Mouse (Mus musculus): ENCODE data around the gene Ice1. TPM values are rescaled to one million over a fixed set of nuclear protein-coding genes. Genes with fewer than 3 reads are reported as not detected.

The Ice1 gene
- polyA plus RNA-seq, 1 experiment: 35.7 TPM

- no peak overlapping the region for H3K4me3 ChIP-seq (ENCODE audit: control insufficient read depth, insufficient read depth, low read length)
- H3K27me3 ChIP-seq (ENCODE audit: control insufficient read depth, insufficient read depth, low read length): no peaks in the 10 kb centered on the region
- 87% methylated on average over 2 of the region's 2 CpGs for WGBS
- no peak for TF ChIP-seq CTCF (IDR thresholded peaks at IDR 0.05; ENCODE audit: borderline replicate concordance, control insufficient read depth, extremely low read depth, insufficient read depth, low read length, poor library complexity)
- TF ChIP-seq POLR2A (IDR thresholded peaks at IDR 0.05; ENCODE audit: control insufficient read depth, extremely low read depth, insufficient read depth, low read length, poor library complexity): no peak
- no peaks in the 10 kb centered on the region for H3K36me3 ChIP-seq (ENCODE audit: control insufficient read depth, insufficient read depth, low read length)
- H3K4me1 ChIP-seq (replicated peaks; ENCODE audit: control insufficient read depth, insufficient read depth, low read length): no peaks in the 10 kb centered on the region
- H3K27ac ChIP-seq (ENCODE audit: control insufficient read depth, insufficient read depth, low read length): no peak overlapping the region
- DNase-seq: no peak
These were observed 119.8 kb downstream of the Ice1 start for GRCm38 (mm10) chr13:70517651-70518050.

GRCm38 (mm10) chr13:70515004-70515403 is 122.4 kb downstream of the Ice1 start:
- TF ChIP-seq CTCF (IDR thresholded peaks at IDR 0.05; ENCODE audit: borderline replicate concordance, control insufficient read depth, extremely low read depth, insufficient read depth, low read length, poor library complexity) (no peak), POLR2A (IDR thresholded peaks at IDR 0.05; ENCODE audit: control insufficient read depth, extremely low read depth, insufficient read depth, low read length, poor library complexity) (no peak)

DNA sequence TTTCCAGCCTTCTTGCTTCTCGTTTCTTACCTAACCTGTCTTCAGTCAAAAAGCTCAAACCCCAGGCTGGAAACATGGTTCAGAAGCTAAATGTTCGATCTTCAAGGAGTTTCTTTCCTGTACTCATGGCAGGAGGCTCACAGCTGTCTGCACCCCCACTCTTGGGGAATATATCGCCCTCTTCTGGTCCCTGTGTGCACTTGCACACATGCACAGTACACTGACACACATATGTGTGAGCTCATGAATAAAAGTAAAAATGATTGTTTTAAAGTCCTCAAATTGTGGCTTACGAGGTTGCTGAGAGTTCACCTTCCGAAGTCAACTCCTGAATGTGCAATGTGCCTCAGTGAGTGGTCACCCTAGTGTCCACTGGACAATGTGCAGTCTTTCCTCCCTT is 127.2 kb downstream of the Ice1 start:
- H3K27me3 ChIP-seq (ENCODE audit: control insufficient read depth, insufficient read depth, low read length): no peaks in the 10 kb centered on the region
- WGBS: 77% methylated on average over 5 of the region's 5 CpGs
- no peak overlapping the region for H3K27ac ChIP-seq (ENCODE audit: control insufficient read depth, insufficient read depth, low read length)
- H3K4me3 ChIP-seq (ENCODE audit: control insufficient read depth, insufficient read depth, low read length): no peak overlapping the region
- H3K36me3 ChIP-seq (ENCODE audit: control insufficient read depth, insufficient read depth, low read length): no peaks in the 10 kb centered on the region
- no peak for TF ChIP-seq CTCF (IDR thresholded peaks at IDR 0.05; ENCODE audit: borderline replicate concordance, control insufficient read depth, extremely low read depth, insufficient read depth, low read length, poor library complexity)
- TF ChIP-seq POLR2A (IDR thresholded peaks at IDR 0.05; ENCODE audit: control insufficient read depth, extremely low read depth, insufficient read depth, low read length, poor library complexity): no peak
- no peaks in the 10 kb centered on the region for H3K4me1 ChIP-seq (replicated peaks; ENCODE audit: control insufficient read depth, insufficient read depth, low read length)
- DNase-seq: no peak

More at GRCm38 (mm10) chr13:70515004-70515403, 122.4 kb downstream of the Ice1 start:
- WGBS: 74% methylated on average over 2 of the region's 2 CpGs
- H3K27me3 ChIP-seq (ENCODE audit: control insufficient read depth, insufficient read depth, low read length): no peaks in the 10 kb centered on the region
- DNase-seq: no peak
- no peaks in the 10 kb centered on the region for H3K4me1 ChIP-seq (replicated peaks; ENCODE audit: control insufficient read depth, insufficient read depth, low read length)
- H3K27ac ChIP-seq (ENCODE audit: control insufficient read depth, insufficient read depth, low read length): no peak overlapping the region
- H3K36me3 ChIP-seq (ENCODE audit: control insufficient read depth, insufficient read depth, low read length): no peaks in the 10 kb centered on the region
- no peak overlapping the region for H3K4me3 ChIP-seq (ENCODE audit: control insufficient read depth, insufficient read depth, low read length)

DNA sequence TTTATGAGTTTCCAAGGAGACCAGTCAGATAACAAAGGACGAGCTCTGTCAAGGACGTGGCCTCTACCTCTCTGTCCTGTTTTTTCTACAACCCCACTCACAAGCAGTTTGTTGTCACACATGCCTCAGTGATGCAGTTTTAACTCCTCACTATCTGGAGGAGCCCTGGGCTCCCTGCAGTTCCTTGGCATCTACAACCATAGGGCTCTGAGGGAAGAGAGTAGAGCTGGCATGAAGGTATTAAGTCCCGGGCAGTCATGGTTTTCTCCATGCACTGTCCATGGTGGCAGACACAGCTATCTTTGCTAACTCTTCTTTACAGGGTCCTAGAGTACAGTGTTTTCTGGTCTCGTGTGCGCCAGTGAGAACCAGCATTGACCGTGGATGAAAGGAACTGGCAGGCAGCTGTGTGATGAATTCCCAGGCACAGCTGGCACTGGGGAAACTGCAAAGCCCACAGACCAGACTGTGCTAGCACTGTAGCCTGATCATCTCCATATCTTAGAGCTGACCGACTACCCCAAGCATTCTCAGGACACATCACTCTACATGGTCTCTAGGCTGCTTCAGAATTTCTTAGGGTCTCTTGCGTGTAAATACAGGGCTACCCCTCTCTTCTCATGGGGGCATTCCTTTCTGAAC is 127.9 kb downstream of the Ice1 start:
- Histone ChIP-seq H3K4me3 (ENCODE audit: control insufficient read depth, insufficient read depth, low read length) (no peak overlapping the region), H3K36me3 (ENCODE audit: control insufficient read depth, insufficient read depth, low read length) (no peaks in the 10 kb centered on the region), H3K27me3 (ENCODE audit: control insufficient read depth, insufficient read depth, low read length) (no peaks in the 10 kb centered on the region), H3K27ac (ENCODE audit: control insufficient read depth, insufficient read depth, low read length) (no peak overlapping the region), H3K4me1 (replicated peaks; ENCODE audit: control insufficient read depth, insufficient read depth, low read length) (no peaks in the 10 kb centered on the region)
- DNase-seq: no peak
- 90% methylated on average over 8 of the region's 8 CpGs for WGBS
- TF ChIP-seq CTCF (IDR thresholded peaks at IDR 0.05; ENCODE audit: borderline replicate concordance, control insufficient read depth, extremely low read depth, insufficient read depth, low read length, poor library complexity) (no peak), POLR2A (IDR thresholded peaks at IDR 0.05; ENCODE audit: control insufficient read depth, extremely low read depth, insufficient read depth, low read length, poor library complexity) (no peak)

DNA sequence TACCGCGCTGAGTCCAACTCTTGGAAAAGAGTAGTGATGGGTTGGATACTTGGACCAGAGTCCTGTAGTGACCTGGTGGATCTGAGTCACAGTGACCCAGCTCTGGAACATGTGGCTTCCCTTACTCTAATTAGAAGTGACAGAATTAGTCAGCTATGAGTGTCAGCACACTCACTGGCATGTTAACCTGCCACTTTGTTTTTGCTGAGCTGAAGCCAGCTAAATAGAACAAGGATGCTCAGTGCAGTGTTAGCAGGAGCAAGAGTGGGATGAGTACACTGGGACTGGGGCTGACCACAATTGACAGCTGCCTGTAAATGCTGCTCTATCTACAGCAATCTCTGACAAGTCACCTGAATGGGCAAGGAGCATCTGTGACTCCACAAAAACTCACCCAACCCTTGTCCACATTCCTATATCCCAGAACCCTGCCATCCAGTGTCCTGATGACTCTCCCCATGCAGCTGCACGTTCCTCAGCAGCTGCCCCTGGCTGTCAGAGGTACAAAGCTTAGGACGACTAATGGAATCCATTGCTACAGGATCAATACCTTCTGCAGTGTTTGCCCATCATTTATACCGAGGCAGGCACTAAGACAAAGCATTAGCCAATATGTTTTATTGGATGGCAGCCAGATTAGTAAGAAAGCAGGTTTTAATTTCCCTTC is 128.6 kb downstream of the Ice1 start:
- TF ChIP-seq POLR2A (IDR thresholded peaks at IDR 0.05; ENCODE audit: control insufficient read depth, extremely low read depth, insufficient read depth, low read length, poor library complexity) (no peak), CTCF (IDR thresholded peaks at IDR 0.05; ENCODE audit: borderline replicate concordance, control insufficient read depth, extremely low read depth, insufficient read depth, low read length, poor library complexity) (no peak)
- DNase-seq: no peak
- WGBS: 76% methylated on average over 5 of the region's 5 CpGs

More for the DNA sequence above, 128.6 kb downstream of the Ice1 start:
- Histone ChIP-seq H3K36me3 (ENCODE audit: control insufficient read depth, insufficient read depth, low read length) (no peaks in the 10 kb centered on the region), H3K4me3 (ENCODE audit: control insufficient read depth, insufficient read depth, low read length) (no peak overlapping the region), H3K27ac (ENCODE audit: control insufficient read depth, insufficient read depth, low read length) (no peak overlapping the region), H3K4me1 (replicated peaks; ENCODE audit: control insufficient read depth, insufficient read depth, low read length) (no peaks in the 10 kb centered on the region), H3K27me3 (ENCODE audit: control insufficient read depth, insufficient read depth, low read length) (no peaks in the 10 kb centered on the region)

Other genes starting within 250 kb of the Ice1 start
- 0.09 and 0.13 TPM in 2 replicates for gene Adamts16, start 204.2 kb upstream of the Ice1 start, polyA plus RNA-seq (2012; rRNA removed)